Mouse (Mus musculus) heart, adult 9 months (tissue): ENCODE data around the gene Kif7.
A peak's percentile ranks its signal among the peaks of the same experiment; 100 is the strongest.

Source experiments
- DNase-seq, 2 experiments: peaks; one replicate each; pipeline ENCODE4 v3.0.0; 2022; ENCODE audit warnings: low spot score in 2 of 2

Gene Kif7

DNA sequence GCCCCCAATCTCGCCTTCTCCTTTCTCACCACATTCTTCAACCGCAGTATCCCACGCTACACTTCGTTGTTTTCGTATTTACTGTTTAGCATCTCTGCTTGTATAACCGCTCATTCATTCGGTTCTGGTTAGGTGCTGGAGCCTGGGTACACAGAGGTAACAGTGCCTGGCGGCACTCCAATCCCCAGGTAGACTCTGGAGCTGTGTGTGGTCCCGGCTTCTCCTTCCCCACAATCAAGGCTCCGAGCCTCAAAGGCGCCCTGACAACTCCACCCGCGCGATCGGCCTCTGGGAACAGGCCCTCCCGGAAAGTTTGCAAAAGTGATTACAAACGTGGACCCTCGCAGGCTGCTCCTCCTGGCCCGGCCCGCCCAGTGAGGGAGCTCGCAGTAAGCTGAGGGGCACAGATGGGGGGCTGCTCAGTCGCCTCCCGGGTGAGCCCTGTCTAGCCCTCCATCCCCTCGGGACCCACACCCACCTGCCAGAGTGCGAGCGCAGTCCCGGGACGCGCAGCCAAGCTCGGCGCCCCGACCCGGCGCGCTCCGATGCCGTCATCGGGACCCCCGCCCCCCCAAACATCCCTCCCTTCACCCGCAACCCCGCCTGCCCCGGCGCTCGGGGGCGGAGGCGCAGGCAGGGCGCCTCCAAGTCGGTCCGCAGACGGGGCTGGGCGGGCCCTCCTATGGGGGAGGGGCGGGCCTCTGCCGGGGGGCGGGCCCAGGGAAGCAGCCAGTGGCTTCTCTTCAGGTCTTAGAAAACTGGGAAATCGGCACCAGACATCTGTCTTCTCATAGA is at the start of gene Kif7:
Gene Kif7, minus strand, starts transcription at position 534 of the 795 bp plus-strand sequence.
- peak; percentile 78 to 82 for DNase-seq

DNA sequence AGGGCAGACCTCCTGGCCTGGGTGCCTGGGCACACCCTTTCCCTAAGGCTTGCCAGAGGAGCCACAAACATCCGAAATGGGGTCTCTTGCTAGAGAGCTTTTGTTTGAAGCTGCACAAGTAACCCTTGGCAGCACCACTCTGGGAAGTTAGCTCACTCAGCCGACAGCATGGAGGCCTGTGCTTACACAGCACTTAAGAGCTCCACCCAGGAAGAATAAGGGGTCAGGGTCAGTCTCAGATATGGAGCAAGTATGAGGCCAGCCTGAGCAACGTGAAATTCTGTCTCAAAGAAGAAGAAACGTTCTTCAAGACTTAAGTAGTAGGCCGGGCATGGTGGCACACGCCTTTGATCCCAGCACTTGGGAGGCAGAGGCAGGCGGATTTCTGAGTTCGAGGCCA is 46.6 kb upstream of the Kif7 start:
- DNase-seq, result no peak

- no peak for DNase-seq
These were observed 45.8 kb upstream of the Kif7 start for GRCm38 (mm10) chr7:79761124-79761876.

DNA sequence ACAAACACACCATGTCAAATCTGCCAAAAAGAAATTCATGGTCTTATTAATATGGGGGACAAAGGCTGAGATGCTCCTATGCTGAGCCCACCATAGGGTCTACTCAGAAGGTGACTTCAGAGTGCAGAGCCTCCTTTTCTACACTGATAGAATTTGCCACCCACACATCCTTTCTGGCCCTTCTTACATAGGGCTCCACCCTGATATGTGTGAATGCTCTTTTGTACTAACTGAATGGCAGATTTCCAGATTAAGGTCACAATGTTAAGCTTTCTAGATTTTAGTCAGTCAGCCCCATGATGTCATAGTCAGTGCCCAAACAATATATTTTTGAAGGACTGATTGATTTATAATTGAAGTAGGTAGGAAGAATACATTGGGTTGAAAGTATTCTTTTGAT is 44.2 kb upstream of the Kif7 start:
- no peak for DNase-seq

DNA sequence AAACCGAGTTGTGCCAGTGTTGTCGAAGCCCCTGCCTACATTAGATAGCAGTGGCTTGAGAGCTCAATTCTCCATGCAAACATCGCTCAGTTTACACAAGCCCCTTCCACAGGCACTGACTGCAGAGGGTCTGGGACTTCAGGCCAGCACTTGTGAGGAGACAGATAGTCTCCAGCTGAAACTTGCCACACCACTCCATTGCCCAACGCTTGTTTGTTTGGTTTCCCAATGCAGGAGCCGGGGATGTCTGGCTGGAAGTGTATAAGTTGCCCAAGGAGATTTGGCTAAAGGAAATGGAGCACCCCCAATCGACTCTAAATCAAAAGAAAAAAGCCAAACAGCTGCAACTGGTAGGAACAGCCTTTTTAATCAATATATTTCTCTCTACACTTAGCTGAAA is 42.7 kb upstream of the Kif7 start:
- DNase-seq, result no peak

- no peak for DNase-seq
These were observed 40.8 kb upstream of the Kif7 start for GRCm38 (mm10) chr7:79756334-79756733.

- no peak for DNase-seq
These were observed 34.0 kb upstream of the Kif7 start for GRCm38 (mm10) chr7:79749511-79749910.

DNA sequence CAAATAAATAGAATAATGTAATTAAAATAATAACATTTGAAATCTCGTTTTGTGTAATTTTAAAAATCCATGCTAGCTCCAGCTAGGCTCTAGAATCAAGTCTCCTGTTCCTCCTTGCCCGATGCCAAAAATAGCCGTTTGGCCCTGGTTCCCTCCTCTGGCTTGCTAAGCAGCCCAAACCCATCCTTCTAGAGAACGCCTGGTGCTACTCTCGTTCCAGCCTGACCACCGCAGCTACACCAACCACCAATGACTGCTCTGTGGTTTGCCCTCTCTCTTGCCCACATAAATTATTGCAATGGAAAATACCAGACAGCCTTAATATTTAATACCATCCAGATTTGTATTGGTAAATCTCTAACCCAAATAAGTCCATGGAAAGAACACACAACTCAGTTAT is 32.1 kb upstream of the Kif7 start:
- DNase-seq, result no peak

GRCm38 (mm10) chr7:79744585-79744984 is 29.1 kb upstream of the Kif7 start:
- no peak for DNase-seq

DNA sequence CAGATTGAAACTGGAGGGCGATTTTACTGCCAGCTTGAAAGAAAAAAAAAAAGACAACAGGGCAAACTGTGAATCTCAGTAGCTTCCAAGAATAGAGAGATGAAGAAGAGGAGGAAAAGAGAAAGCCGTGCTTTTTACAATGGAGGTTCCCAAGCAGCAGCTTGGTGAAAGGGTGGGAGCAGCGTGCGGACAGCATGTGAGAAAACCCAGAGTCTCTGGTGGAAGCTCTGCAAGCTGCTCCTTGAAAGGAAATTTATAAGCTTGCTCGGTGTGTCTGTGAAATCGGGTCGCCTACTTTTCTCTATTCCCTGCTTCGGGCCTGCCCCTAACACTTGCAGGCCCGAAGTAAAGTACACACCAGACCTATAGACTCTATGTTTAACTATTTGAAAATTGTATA is 28.5 kb upstream of the Kif7 start:
- no peak for DNase-seq

DNA sequence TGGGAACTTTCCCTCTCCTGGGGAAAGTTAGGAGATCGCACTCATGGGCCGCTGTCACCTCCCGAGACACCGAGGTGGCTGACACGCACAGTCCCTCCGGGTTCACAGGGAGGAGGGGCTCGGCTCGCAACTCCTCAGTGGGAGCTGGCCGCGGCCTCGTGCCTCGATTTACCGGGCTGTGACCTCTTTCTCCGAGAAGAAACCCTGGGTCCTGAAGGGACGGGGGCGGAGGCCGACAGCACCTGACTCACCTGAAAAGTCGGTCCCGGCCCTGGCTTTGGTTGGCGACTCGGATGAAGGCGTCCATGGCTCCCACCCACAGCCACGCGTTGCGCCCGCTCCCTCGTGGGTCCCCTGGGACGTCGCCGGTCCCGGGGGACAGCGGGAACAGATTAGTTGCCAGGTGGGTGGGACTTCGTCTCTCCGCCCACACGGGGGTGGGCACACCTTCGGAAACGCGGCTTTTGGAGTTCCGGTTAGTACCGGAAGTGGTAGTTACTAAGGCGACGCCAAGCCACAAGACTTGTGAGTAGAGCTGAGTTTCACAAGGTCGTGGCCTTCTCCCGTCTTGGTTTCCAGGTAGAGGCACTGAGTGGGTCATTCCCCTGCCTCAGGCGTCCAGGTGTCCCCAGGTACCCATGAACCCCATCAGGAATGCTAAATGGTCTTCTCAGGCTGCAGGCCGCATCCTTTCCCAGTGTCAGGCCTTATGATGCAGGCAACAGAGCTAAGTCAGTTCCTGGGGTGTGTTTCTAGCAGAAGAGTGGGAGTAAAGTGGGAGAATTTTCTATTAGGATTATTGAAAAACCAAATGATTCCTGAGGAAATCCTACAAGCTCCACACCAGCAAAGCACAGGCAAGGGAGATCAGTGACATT is 27.4 kb upstream of the Kif7 start, which contains the start of the genes Pex11a and Wdr93:
Gene Pex11a, minus strand, starts transcription at position 473 of the 878 bp plus-strand sequence.
Gene Wdr93, plus strand, starts transcription at position 505 of the 878 bp plus-strand sequence.
- DNase-seq, result peak; percentile 58 to 75

DNA sequence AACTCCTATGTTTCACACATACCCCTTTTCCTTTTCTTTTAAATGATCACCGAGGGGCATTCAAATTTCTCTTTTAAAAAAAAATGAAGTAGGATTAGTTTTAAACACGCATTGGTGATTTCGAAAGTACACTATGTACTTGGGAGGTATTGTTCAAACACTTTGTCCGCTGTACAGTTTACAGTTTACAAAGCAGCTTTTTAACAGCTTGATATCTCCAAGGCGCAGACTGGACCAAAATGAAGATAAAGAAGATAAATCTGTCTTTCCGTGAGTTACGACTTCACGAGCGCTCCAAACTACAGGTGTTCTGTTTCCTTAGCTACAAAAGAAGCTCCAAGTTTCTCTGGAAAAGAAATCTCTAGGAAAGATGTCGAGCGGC is 26.7 kb upstream of the Kif7 start:
- DNase-seq, result no peak

GRCm38 (mm10) chr7:79740279-79740678 is 24.8 kb upstream of the Kif7 start:
- no peak for DNase-seq

DNA sequence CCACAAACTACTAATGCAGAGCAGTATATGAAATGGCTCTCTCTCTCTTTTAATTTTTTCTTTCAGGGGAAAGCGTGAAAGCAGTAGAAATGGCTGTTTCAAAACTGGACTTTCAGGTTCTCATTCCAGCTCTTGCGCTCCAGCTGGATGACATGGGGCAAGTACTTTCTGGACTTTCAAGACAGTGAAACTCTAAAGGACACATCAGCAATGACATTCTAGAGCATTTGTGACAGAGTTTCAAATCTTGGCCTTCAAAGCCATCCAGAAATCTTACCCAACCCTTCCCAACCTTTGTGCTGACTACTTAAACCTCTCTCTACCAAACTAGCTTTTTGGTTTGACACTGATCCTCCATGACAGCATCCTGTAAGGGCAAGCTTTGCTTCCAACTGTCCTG is 23.4 kb upstream of the Kif7 start:
- no peak for DNase-seq

GRCm38 (mm10) chr7:79736511-79736910 is 21.0 kb upstream of the Kif7 start:
- DNase-seq, result no peak

DNA sequence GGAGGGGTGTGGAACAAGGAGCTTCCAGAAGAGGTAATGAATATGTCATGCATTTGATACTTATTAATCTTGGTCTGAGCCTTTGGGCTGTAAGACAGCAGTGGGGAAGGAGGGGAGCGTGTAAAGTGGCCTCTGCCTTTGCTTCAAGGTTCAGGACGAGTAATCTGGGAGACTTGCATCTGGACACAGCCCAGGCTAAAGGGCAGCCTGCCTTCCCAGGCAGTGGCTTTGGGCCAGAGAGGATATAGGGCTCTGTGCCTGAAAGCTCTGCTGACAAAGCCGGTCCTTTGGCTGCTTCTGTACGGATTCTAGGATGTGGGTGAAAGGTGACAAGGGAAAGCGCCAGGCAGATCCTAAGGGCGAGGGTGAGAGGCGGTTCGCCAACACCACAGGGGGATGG is 19.0 kb upstream of the Kif7 start:
- peak; percentile 54 to 66 for DNase-seq

DNA sequence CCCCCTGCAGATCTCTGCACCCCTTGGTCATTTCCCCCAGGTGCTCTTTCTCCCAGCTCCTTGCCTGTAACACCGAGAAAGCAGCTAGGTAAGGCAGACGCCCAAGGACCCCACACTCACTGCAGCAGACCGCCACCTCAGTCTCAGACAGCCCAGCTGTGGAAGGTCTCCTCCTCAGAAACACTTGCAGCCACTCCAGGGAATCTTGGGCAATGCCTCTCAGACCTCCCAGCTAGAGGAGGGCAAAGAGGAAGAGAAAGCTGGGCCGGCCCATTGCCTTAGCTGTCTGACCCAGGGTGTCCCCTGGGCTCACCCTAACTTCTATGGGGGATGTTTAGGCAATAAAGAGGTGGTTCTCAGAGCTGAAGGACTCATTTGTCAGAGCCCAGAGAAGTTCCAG is 17.1 kb upstream of the Kif7 start, which contains the start of gene Plin1:
Gene Plin1, minus strand, starts transcription at position 282 of the 400 bp plus-strand sequence.
- no peak for DNase-seq

DNA sequence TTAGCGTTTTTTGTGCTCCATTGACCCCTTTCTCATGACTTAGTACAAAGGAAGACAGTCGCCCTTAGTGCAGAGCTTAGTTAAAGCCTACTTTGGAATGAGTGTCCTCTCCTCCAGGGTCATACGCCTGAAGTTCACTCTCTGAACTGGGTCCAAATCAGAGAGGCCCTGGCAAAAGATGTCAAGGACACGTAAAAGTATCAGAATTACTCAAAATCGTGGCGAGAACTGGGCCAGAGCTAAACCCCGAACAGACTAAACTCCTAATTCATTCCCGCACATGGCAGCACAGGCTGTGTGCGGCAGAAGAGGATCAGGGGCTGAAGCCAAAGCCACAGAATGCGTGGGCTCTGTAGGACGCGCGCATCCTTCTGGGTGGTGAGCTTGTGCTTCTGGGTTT is 15.9 kb upstream of the Kif7 start:
- no peak for DNase-seq

DNA sequence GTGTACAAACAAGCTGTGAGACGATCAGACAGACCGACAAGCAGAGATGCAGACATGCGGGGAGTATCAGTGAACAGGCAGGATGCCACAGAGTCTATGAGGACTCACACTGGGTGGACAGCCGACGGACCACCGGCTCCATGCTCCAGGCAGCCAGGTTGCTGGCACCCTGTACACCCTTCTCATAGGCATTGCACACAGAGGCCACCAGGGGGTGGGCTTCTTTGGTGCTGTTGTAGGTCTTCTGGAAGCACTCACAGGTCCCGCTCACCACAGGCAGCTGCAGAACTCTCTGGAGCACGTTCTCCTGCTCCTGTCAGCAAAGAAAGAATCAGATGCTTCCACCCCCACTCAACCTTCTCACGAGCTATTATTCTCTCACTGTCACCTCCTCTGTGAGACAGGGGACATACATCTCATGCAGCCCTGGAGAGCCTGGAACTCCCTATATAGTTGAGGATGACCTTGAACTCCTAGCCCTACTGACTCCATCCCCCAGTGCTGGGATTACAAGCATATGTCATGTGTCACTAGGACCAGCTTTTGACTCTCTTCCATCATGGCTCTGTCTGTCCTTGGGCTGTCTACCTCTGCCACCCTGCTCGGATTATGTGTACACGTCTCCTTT is 14.3 kb upstream of the Kif7 start:
- no peak for DNase-seq

DNA sequence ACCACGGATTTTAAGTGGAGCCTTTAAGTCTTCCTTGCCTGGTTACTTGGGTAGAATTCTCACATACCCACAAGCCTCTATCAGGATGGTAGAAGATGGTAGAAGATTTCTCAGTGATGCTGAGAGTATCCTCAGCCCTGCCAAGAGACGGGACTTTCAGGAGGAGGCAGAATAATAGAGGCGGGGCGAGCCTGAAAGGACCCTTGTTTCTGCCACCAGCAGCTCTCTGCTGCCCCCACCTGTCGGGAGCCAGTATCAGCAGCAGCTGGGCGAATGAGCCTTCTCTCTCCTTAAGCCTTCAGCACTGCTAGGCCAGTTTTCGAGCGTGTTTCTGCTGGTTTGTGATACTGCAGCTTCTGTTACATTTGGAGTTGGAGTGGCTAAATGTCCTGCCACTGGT is 13.6 kb upstream of the Kif7 start:
- DNase-seq, result peak in 1 of 2 experiments; percentile 44

GRCm38 (mm10) chr7:79728219-79728618 is 12.7 kb upstream of the Kif7 start:
- peak; percentile 38 to 52 for DNase-seq
